27 mouse cellular contexts compared by ENCODE assay signal in the genomic region with DNA sequence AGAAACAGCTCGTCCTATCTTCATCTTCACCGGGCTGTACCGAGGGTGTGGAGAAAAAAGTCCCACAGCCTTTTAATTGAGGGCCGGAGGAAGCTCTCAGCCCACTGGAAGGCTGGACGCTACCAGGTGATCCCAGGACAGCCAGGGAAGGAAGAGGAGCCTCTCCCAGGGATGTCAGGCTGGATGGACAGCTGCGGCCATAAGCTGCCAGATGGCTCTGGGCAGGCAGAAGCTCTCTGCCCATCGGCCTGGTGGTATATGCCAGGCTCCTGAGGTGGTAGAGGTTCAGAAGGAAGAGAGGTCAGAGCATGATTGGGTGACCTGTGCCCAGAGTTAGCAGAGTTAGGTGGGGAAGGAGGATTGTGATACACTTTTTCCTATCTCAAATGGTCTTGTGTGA. TPM values are rescaled to one million over a fixed set of nuclear protein-coding genes. Genes with fewer than 3 reads are reported as not detected.
DNase-seq lines count a peak whose midpoint lies in the region; ATAC-seq and TF ChIP-seq lines count a peak whose summit lies in the region.
"Had no signal": no experiment of that assay in that cellular context is flagged by ENCODE, and none has a peak within 500 bp of the region (broad histone marks: within the 10 kb centered on the region; RNA-seq: fewer than 3 reads in every experiment).

No protein-coding gene starts in this region.

- TF ChIP-seq CTCF in cerebellum, adult 2 months (IDR thresholded peaks at IDR 0.05; ENCODE audit: borderline replicate concordance, insufficient read depth, low read depth, low read length) = no peak
- no peak for TF ChIP-seq CTCF in midbrain, postnatal 0 days (IDR thresholded peaks at IDR 0.05)

- no peaks in the 10 kb centered on the region for H3K27me3 ChIP-seq in cerebellum, adult 2 months (ENCODE audit: control insufficient read depth, insufficient read depth, low read length)
- no peaks in the 10 kb centered on the region for H3K27me3 ChIP-seq in forebrain, embryonic 10.5 days (ENCODE audit: poor library complexity, severe bottlenecking)
- H3K27me3 ChIP-seq in forebrain, embryonic 13.5 days = no peaks in the 10 kb centered on the region
- H3K27me3 ChIP-seq in midbrain, embryonic 10.5 days (ENCODE audit: low read depth, poor library complexity, severe bottlenecking) = no peaks in the 10 kb centered on the region; the same call in 1 of the 2 replicates
- H3K27me3 ChIP-seq in midbrain, postnatal 0 days (ENCODE audit: insufficient read depth, low read length) = no peaks in the 10 kb centered on the region
- H3K27me3 ChIP-seq: embryonic facial prominence, embryonic 12.5 days; embryonic facial prominence, embryonic 15.5 days; heart, embryonic 15.5 days; hindbrain, embryonic 12.5 days; hindbrain, embryonic 15.5 days had no signal

- no peaks in the 10 kb centered on the region for H3K9me3 ChIP-seq in forebrain, embryonic 10.5 days
- H3K9me3 ChIP-seq in forebrain, embryonic 13.5 days (replicated peaks) = no peaks in the 10 kb centered on the region
- no peaks in the 10 kb centered on the region for H3K9me3 ChIP-seq in midbrain, embryonic 10.5 days (replicated peaks)
- no peaks in the 10 kb centered on the region for H3K9me3 ChIP-seq in midbrain, postnatal 0 days (ENCODE audit: low read length)
- H3K9me3 ChIP-seq: embryonic facial prominence, embryonic 12.5 days; embryonic facial prominence, embryonic 15.5 days; forebrain, embryonic 12.5 days; heart, embryonic 12.5 days; heart, embryonic 15.5 days; hindbrain, embryonic 12.5 days; hindbrain, embryonic 15.5 days had no signal

- TF ChIP-seq POLR2A in cerebellum, adult 2 months (IDR thresholded peaks at IDR 0.05; ENCODE audit: borderline replicate concordance, insufficient read depth, low read length) = no peak

- no peak overlapping the region for H3K4me3 ChIP-seq in cerebellum, adult 2 months (replicated peaks; ENCODE audit: insufficient read depth, low read depth, low read length)
- no peak overlapping the region for H3K4me3 ChIP-seq in forebrain, embryonic 10.5 days
- no peak overlapping the region for H3K4me3 ChIP-seq in forebrain, embryonic 13.5 days
- no peak overlapping the region for H3K4me3 ChIP-seq in midbrain, embryonic 10.5 days
- no peak overlapping the region for H3K4me3 ChIP-seq in midbrain, postnatal 0 days (ENCODE audit: low read depth, low read length)
- H3K4me3 ChIP-seq: embryonic facial prominence, embryonic 12.5 days; embryonic facial prominence, embryonic 15.5 days; forebrain, embryonic 12.5 days; heart, embryonic 12.5 days; heart, embryonic 15.5 days; hindbrain, embryonic 12.5 days; hindbrain, embryonic 15.5 days had no signal

- no peak overlapping the region for H3K4me2 ChIP-seq in forebrain, embryonic 13.5 days
- H3K4me2 ChIP-seq in midbrain, postnatal 0 days (ENCODE audit: low read depth, low read length, poor library complexity, severe bottlenecking) = no peak overlapping the region
- H3K4me2 ChIP-seq: embryonic facial prominence, embryonic 12.5 days; embryonic facial prominence, embryonic 15.5 days; forebrain, embryonic 12.5 days; heart, embryonic 12.5 days; heart, embryonic 15.5 days; hindbrain, embryonic 12.5 days; hindbrain, embryonic 15.5 days had no signal

- peak in 1 of 2 experiments; percentile 45 for DNase-seq in cerebellum, adult 2 months
- no peak for DNase-seq in cerebellum, postnatal 4 days (ENCODE audit: low spot score in 2 of 2)
- no peak for DNase-seq in forebrain, embryonic 10.5 days (ENCODE audit: extremely low spot score, low spot score)
- DNase-seq in midbrain, embryonic 10.5 days (ENCODE audit: low spot score) = no peak
- DNase-seq in midbrain, postnatal 0 days (ENCODE audit: low spot score) = no peak
- DNase-seq in kidney, postnatal 14 days = no peak
- DNase-seq: adrenal gland, adult 2 months; adrenal gland, postnatal 14 days; gastrocnemius, postnatal 25 days; heart, adult 18-20 months; heart, postnatal 10 days; heart, postnatal 36 days; kidney, adult 2 months had no signal

- ATAC-seq in forebrain, embryonic 13.5 days = no peak
- ATAC-seq in midbrain, postnatal 0 days (ENCODE audit: low FRiP score) = no peak
- ATAC-seq: CD4-positive, CD25-positive, alpha-beta regulatory T cell, adult 4 months; forebrain, embryonic 16.5 days; intestine, postnatal 0 days had no signal

- 37% methylated on average over 7 of the region's 7 CpGs for WGBS in cerebellum, adult 2 months
- WGBS in forebrain, embryonic 10.5 days = 94% methylated on average over 7 of the region's 7 CpGs
- WGBS in forebrain, embryonic 13.5 days = 96% methylated on average over 7 of the region's 7 CpGs
- WGBS in midbrain, embryonic 10.5 days = 93% methylated on average over 7 of the region's 7 CpGs
- 95% methylated on average over 7 of the region's 7 CpGs for WGBS in midbrain, postnatal 0 days

- peaks cover 60% of the 10 kb centered on the region for H3K4me1 ChIP-seq in cerebellum, adult 2 months (ENCODE audit: control insufficient read depth, insufficient read depth, low read length)
- H3K4me1 ChIP-seq in forebrain, embryonic 10.5 days = peaks cover 3% of the 10 kb centered on the region; the same call in 1 of the 2 replicates
- peaks cover 31% of the 10 kb centered on the region for H3K4me1 ChIP-seq in forebrain, embryonic 13.5 days
- peaks cover 18% of the 10 kb centered on the region for H3K4me1 ChIP-seq in midbrain, embryonic 10.5 days
- no peaks in the 10 kb centered on the region for H3K4me1 ChIP-seq in midbrain, postnatal 0 days (ENCODE audit: insufficient read depth, low read length)
- H3K4me1 ChIP-seq: embryonic facial prominence, embryonic 12.5 days; embryonic facial prominence, embryonic 15.5 days; heart, embryonic 15.5 days had no signal

- peak overlapping the region; percentile 97 for H3K27ac ChIP-seq in cerebellum, adult 2 months (ENCODE audit: insufficient read depth, low read length)
- H3K27ac ChIP-seq in forebrain, embryonic 10.5 days = 0 out of 2 replicates have a peak overlapping the region, but pooled peaks have one; percentile 9
- no peak overlapping the region for H3K27ac ChIP-seq in forebrain, embryonic 13.5 days
- H3K27ac ChIP-seq in midbrain, embryonic 10.5 days (replicated peaks) = peak overlapping the region; percentile 28; the same call in 1 of the 2 replicates
- no peak overlapping the region for H3K27ac ChIP-seq in midbrain, postnatal 0 days (ENCODE audit: low read depth, low read length)
- H3K27ac ChIP-seq: embryonic facial prominence, embryonic 12.5 days; embryonic facial prominence, embryonic 15.5 days; forebrain, embryonic 12.5 days; heart, embryonic 15.5 days; hindbrain, embryonic 12.5 days; hindbrain, embryonic 15.5 days had no signal

- H3K9ac ChIP-seq in forebrain, embryonic 13.5 days = no peak overlapping the region
- no peak overlapping the region for H3K9ac ChIP-seq in midbrain, postnatal 0 days (replicated peaks; ENCODE audit: low read length, poor library complexity, severe bottlenecking)
- H3K9ac ChIP-seq: embryonic facial prominence, embryonic 12.5 days; embryonic facial prominence, embryonic 15.5 days; forebrain, embryonic 12.5 days; heart, embryonic 12.5 days; heart, embryonic 15.5 days; hindbrain, embryonic 12.5 days; hindbrain, embryonic 15.5 days had no signal

- no peaks in the 10 kb centered on the region for H3K36me3 ChIP-seq in forebrain, embryonic 10.5 days (replicated peaks)
- peaks cover 20% of the 10 kb centered on the region for H3K36me3 ChIP-seq in forebrain, embryonic 13.5 days (ENCODE audit: poor library complexity, severe bottlenecking)
- no peaks in the 10 kb centered on the region for H3K36me3 ChIP-seq in midbrain, embryonic 10.5 days
- H3K36me3 ChIP-seq in midbrain, postnatal 0 days (ENCODE audit: insufficient read depth, low read length) = peaks cover 43% of the 10 kb centered on the region
- H3K36me3 ChIP-seq: embryonic facial prominence, embryonic 12.5 days; embryonic facial prominence, embryonic 15.5 days; forebrain, embryonic 12.5 days; heart, embryonic 12.5 days; heart, embryonic 15.5 days had no signal

RNA-seq across cellular contexts. Expression of gene Cntn2, which starts 29.8 kb away (rescaled TPM):
- 165 and 168 TPM in 2 replicates for polyA plus RNA-seq in cerebellum, adult 2 months (2012; rRNA removed)
- 2.8 and 5.5 TPM in 2 replicates for polyA plus RNA-seq in forebrain, embryonic 10.5 days (2016; fragmentation: Nextera tagmentation; extraction: Ambion mirVana)
- 53.6 and 68.9 TPM in 2 replicates for polyA plus RNA-seq in forebrain, embryonic 13.5 days (2015; fragmentation: Nextera tagmentation; extraction: Ambion mirVana)
- polyA plus RNA-seq in midbrain, embryonic 10.5 days (2016; fragmentation: Nextera tagmentation; extraction: Ambion mirVana) = 14.2 and 34.9 TPM in 2 replicates
- 55.4 and 69.2 TPM in 2 replicates for total RNA-seq in midbrain, postnatal 0 days (2014; rRNA removed)
- polyA plus RNA-seq in midbrain, postnatal 0 days (2015; fragmentation: Nextera tagmentation; extraction: Ambion mirVana) = 14.7 and 15.6 TPM in 2 replicates
- total RNA-seq: adrenal gland, adult 2 months; common myeloid progenitor, adult 5-6 weeks; MEL had no signal
- polyA plus RNA-seq: C2C12; CD4-positive, CD25-positive, alpha-beta regulatory T cell, adult 4 months had no signal

Comparison
In these comparisons a context has a peak if more than half of its experiments do, and no peak if none do; other contexts are left out.
1. H3K27ac ChIP-seq: peak in cerebellum, adult 2 months (single experiment), forebrain, embryonic 10.5 days (single experiment) and midbrain, embryonic 10.5 days (single experiment); none in forebrain, embryonic 13.5 days (single experiment) and midbrain, postnatal 0 days (single experiment).